8 mouse cellular contexts compared by ENCODE assay signal in the genomic region with DNA sequence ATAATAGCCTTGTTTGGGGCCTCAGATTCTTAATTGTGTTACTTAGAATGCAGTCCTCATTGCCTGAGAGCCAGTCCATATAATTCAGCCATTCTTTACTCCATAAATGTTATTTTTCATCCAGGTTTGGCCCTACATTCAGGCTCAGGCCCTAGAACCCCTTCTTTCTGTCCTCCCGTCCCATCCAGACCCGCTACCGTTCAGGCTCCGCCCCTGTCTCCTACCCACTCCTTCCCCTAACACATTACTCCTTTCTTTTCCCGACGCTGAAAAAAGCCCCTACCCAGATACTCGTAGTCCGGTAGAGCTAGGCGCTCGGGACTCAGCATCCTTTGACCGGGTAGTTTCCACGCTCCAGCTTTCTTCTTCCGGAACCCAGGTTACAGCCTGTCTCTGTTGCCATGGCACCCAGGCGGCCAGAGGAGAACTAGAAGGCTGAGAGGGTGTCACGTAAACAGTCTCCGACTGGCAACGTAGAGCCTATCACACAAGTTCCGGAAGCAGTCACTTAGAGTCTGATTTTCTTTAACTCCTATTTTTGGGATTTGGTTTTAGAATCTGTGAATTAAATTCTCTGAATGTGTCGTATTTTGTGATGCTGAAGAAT. TPM values are rescaled to one million over a fixed set of nuclear protein-coding genes. Genes with fewer than 3 reads are reported as not detected.
DNase-seq lines count a peak whose midpoint lies in the region; ATAC-seq lines count a peak whose summit lies in the region.

A gene (minus strand): TSS at position 419 of the 607 bp plus-strand sequence.

- H3K9ac ChIP-seq in hindbrain, embryonic 13.5 days: peak within 1 kb of the TSS; percentile 79

- no peaks in the 10 kb centered on the region for H3K27me3 ChIP-seq in hindbrain, embryonic 13.5 days

- ATAC-seq in hindbrain, embryonic 13.5 days (ENCODE audit: low FRiP score): peak; percentile 94

- H3K36me3 ChIP-seq in hindbrain, embryonic 13.5 days: no peaks in the 10 kb centered on the region; the same call in 1 of the 2 replicates

- under 1% methylated on average over 19 of the region's 19 CpGs for WGBS in hindbrain, embryonic 13.5 days

- peaks cover 10% of the 10 kb centered on the region for H3K4me1 ChIP-seq in hindbrain, embryonic 13.5 days (replicated peaks)

- DNase-seq in T-cell, adult 2 months (ENCODE audit: low spot score): peak; percentile 87
- peak; percentile 89 to 92 for DNase-seq in cerebellum, postnatal 25 days
- peak; percentile 82 to 88 for DNase-seq in frontal cortex, postnatal 25 days (ENCODE audit: low spot score in 2 of 2)
- peak; percentile 75 to 87 for DNase-seq in layer of hippocampus, postnatal 25 days (ENCODE audit: extremely low spot score in 1 of 2, low spot score in 1 of 2)
- peak; percentile 88 for DNase-seq in lung, postnatal 14 days
- peak; percentile 81 for DNase-seq in ovary, postnatal 36 days (ENCODE audit: low spot score)
- peak; percentile 86 for DNase-seq in thymus, postnatal 14 days

- H3K4me3 ChIP-seq in hindbrain, embryonic 13.5 days: peak within 1 kb of the TSS; percentile 64

- peak within 1 kb of the TSS; percentile 62 for H3K4me2 ChIP-seq in hindbrain, embryonic 13.5 days

- peak within 1 kb of the TSS; percentile 84 for H3K27ac ChIP-seq in hindbrain, embryonic 13.5 days

- H3K9me3 ChIP-seq in hindbrain, embryonic 13.5 days: no peaks in the 10 kb centered on the region

RNA-seq across cellular contexts. Expression of the gene that starts here (rescaled TPM):
- 147 and 155 TPM in 2 replicates for polyA plus RNA-seq in hindbrain, embryonic 13.5 days (2015; fragmentation: Nextera tagmentation; extraction: Ambion mirVana)
- total RNA-seq in layer of hippocampus, postnatal 25 days (2021): 100 to 1,000 TPM; 101 to 108 TPM

Comparison
In these comparisons a context has a peak if more than half of its experiments do, and no peak if none do; other contexts are left out.
1. Peak in every context shown above with its lines: DNase-seq, ATAC-seq, H3K4me3 ChIP-seq and H3K27ac ChIP-seq.